Mouse (Mus musculus): ENCODE measurements around the gene Nsd1.
A peak's percentile ranks its signal among the peaks of the same experiment; 100 is the strongest.
"Not testable (repeated sequence)": the region's sequence is repeated elsewhere in the genome, so short reads cannot be mapped to it uniquely, and the experiment has no call there.

Gene Nsd1

GRCm38 (mm10) chr13:55209649-55210192 is at the start of gene Nsd1:
Gene Nsd1, plus strand, starts transcription at chr13:55209782.
- DNase-seq (ENCODE audit: low read depth, low spot score) = no peak

DNA sequence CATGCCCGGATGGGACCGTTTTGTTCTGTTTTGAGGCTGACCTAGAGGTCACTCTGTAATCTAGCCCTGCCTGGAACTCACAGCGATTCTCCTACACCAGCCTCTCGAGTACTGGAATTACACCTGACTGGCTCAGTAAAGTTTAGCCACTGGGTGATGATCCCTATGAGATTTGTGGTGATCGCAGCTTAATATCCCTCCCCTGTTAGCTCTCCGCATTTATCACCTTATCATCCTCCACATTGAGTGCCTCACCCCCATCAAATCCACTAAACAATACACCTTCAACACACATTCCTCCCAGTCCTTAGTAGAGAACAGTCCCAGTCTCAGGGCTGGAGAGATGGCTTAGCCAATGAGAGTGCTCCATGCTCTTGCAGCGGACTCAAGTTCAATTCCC is 47.2 kb upstream of the Nsd1 start:
- DNase-seq (ENCODE audit: low read depth, low spot score) = no peak

DNA sequence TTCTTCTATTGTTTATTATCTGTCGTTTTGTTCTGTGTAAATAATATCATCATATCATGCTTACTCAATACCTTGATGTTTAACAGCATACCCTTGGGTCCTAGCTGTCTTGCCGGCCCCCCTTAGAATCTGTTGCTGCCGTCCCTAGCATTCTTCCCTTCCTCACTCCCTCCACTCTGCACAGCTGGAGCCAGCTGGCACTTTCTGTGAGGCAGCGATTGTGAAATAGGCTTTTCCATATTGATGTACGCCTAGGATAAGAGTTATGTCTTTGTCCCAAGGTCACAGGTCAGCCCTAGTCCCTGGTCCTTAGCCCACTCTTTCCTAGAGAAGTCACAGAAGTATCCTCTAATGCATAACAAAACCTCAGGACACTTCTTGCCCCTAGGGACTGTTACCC is 46.0 kb upstream of the Nsd1 start:
- no peak for DNase-seq (ENCODE audit: low read depth, low spot score)

GRCm38 (mm10) chr13:55165831-55166339 is 43.7 kb upstream of the Nsd1 start:
- DNase-seq (ENCODE audit: low read depth, low spot score) = no peak

- no peak for DNase-seq (ENCODE audit: low read depth, low spot score)
Measured at GRCm38 (mm10) chr13:55166806-55167725, 42.5 kb upstream of the Nsd1 start.

- no peak for DNase-seq (ENCODE audit: low read depth, low spot score)
Measured at GRCm38 (mm10) chr13:55167798-55168197, 41.8 kb upstream of the Nsd1 start.

- no peak for DNase-seq (ENCODE audit: low read depth, low spot score)
Measured at GRCm38 (mm10) chr13:55168255-55168654, 41.3 kb upstream of the Nsd1 start.

DNA sequence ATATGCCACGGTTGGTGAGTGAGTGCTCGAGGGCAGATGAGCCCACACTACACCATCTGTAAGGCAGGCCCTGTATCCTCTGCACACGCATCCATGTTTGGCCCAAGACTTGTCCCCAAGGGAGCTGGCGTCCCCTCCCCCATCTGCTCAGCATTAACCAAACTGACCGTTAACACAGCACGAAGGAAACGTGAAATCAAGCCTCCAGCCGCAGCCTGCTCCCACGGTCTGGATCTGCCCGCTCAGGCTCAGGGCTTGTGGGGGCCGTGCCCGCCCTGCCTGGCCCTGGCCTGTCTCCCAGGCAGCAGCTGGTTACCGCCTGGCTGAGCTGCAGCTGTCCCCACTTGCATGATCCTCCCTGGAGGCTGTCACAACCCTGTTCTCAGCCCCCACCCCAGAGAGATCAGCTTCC is 40.6 kb upstream of the Nsd1 start:
- DNase-seq (ENCODE audit: low read depth, low spot score) = no peak

- DNase-seq (ENCODE audit: low read depth, low spot score) = peak; percentile 36
Measured at GRCm38 (mm10) chr13:55171517-55172335, 37.9 kb upstream of the Nsd1 start.

DNA sequence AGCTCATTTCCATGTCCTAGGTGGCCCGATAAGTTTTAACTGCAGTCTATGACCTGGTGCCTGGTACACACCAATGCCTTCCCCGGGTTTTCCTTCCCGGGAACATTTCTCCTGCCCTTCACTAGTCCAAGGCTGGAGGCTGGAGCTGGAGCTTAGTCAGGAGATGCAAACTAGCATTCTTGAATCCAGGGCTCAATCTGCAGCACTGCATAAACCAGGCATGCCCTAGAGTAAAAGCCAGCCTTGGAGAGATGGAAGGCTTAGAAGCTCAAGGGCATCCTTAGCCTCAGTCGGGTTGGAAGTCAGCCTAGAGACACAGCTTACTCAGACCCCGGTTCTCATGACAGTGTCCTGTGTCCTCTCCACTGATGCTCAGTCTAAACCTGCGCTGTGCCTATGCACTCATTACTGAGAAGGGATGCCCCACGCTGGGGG is 37.2 kb upstream of the Nsd1 start:
- no peak for DNase-seq (ENCODE audit: low read depth, low spot score)

GRCm38 (mm10) chr13:55174347-55174746 is 35.2 kb upstream of the Nsd1 start:
- DNase-seq (ENCODE audit: low read depth, low spot score) = no peak

GRCm38 (mm10) chr13:55176265-55176664 is 33.3 kb upstream of the Nsd1 start:
- DNase-seq (ENCODE audit: low read depth, low spot score) = no peak

DNA sequence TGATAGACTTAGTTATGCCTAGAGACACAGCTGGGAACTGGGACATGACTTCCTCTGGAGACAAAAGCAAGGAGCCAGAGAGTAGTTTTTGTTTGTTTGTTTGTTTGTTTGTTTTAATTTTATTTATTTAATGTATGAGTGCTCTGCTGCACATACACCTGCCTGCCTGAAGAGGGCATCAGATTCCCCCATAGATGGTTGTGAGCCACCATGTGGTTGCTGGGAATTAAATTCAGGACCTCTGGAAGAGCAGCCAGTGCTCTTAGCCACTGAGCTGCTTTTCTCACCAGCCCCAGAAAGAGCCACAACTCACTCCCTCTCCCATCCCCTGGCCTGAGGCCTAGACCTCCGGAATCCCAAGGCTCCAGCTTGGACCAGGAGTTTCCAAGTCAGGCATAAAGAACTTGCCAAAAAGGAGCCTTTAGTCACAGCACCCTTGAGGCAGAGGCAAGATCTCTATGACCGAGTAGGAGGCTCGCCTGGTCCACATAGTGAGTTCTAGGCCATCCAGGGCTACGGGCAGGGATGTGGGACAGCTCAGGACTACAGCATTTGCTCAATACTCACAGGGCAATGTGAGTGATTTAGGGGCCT is 31.6 kb upstream of the Nsd1 start:
- DNase-seq (ENCODE audit: low read depth, low spot score) = no peak

GRCm38 (mm10) chr13:55178556-55178955 is 31.0 kb upstream of the Nsd1 start:
- DNase-seq (ENCODE audit: low read depth, low spot score) = peak; percentile 71

DNA sequence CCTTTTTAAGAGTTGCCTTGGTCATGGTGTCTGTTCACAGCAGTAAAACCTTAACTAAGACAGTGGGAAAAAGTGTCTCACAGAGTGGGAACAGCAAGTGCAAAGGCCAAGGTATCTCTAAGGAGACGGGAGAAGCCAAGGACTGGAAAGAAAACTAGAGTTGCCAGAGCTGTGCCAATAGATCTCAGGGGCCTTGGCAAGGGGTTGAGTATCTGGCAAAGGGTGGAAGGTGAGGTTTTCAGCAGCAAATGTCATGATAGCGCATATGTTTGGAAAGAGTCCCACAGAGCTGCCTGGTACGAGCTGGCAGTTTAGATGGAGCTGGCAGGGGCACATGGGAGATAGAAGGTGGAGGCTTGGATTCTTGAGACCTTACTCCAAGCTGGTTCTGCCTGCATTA is 30.0 kb upstream of the Nsd1 start:
- DNase-seq (ENCODE audit: low read depth, low spot score) = no peak

GRCm38 (mm10) chr13:55181786-55182172 is 27.8 kb upstream of the Nsd1 start:
- DNase-seq (ENCODE audit: low read depth, low spot score) = no peak

- peak; percentile 52 for DNase-seq (ENCODE audit: low read depth, low spot score)
Measured at GRCm38 (mm10) chr13:55182173-55182894, 27.2 kb upstream of the Nsd1 start.

DNA sequence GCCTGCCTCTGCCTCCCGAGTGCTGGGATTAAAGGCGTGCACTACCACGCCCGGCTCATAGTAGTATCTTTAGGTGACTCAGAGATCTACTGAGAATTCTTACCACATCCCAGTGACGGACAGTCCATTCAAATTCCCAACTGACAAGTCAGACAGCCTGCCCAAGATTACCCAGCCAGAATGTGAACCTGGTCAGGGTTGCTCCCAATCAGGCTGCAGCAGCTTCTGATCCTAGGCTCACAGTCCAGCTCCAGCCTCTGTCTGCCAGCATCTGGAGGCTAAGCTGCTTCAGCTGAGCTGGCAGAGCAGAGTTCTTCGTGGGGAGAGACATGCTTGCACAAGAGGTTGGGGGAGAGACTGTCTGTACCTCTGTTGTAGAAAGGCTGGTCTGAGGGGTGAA is 26.2 kb upstream of the Nsd1 start:
- DNase-seq (ENCODE audit: low read depth, low spot score) = no peak

DNA sequence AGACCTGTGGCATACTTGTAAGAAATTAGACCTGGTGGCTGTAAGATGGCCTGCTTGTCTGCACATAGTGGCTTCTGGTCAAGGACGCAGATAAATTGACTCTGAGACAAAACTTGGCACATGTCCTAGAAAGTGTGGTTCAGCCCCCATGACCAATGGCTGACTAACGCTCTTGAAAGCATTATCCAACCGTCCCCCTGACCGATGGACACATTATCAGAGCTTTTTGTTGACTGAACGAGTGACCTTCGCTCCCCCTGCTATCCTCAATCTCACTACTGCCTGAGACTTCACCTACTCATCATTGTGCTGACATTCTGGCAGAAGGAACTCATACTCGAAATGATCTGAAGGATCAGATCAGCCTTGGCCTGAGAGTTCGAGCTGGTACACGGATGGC is 22.5 kb upstream of the Nsd1 start:
- not testable (repeated sequence) for DNase-seq (ENCODE audit: low read depth, low spot score)

- no peak for DNase-seq (ENCODE audit: low read depth, low spot score)
Measured at GRCm38 (mm10) chr13:55189531-55190107, 20.0 kb upstream of the Nsd1 start.

Measured in embryo, embryonic 11.5 days (tissue).